Mouse (Mus musculus): ENCODE results near the gene Zbtb20. TPM values are rescaled to one million over a fixed set of nuclear protein-coding genes. Genes with fewer than 3 reads are reported as not detected.

The Zbtb20 gene
- polyA plus RNA-seq, 1 experiment = 9.6 TPM

- WGBS = 77% methylated on average over 9 of the region's 9 CpGs
- Histone ChIP-seq H3K36me3 (ENCODE audit: control insufficient read depth, insufficient read depth, low read length) (no peaks in the 10 kb centered on the region), H3K4me3 (ENCODE audit: low read depth, low read length) (no peak overlapping the region), H3K27ac (ENCODE audit: insufficient read depth, low read depth, low read length) (peak overlapping the region; percentile 38), H3K27me3 (ENCODE audit: control insufficient read depth, insufficient read depth, low read length) (no peaks in the 10 kb centered on the region; the same call in 1 of the 2 replicates), H3K4me1 (ENCODE audit: control insufficient read depth, insufficient read depth, insufficient read length, low read length) (peaks cover 2% of the 10 kb centered on the region; the same call in 1 of the 2 replicates)
- no peak for TF ChIP-seq POLR2A (IDR thresholded peaks at IDR 0.05; ENCODE audit: low read depth, low read length)
- TF ChIP-seq CTCF (IDR thresholded peaks at IDR 0.05; ENCODE audit: extremely low read depth, insufficient read length, insufficient replicate concordance, low read depth, low read length) = no peak
Measured at GRCm38 (mm10) chr16:43505314-43505950, 629.8 kb downstream of the Zbtb20 start.

GRCm38 (mm10) chr16:43506189-43506751, 630.6 kb downstream of the Zbtb20 start:
- peaks cover 2% of the 10 kb centered on the region; the same call in 1 of the 2 replicates for H3K4me1 ChIP-seq (ENCODE audit: control insufficient read depth, insufficient read depth, insufficient read length, low read length)
- peak overlapping the region; percentile 70 for H3K27ac ChIP-seq (ENCODE audit: insufficient read depth, low read depth, low read length)
- no peak overlapping the region; the same call in 1 of the 2 replicates for H3K4me3 ChIP-seq (ENCODE audit: low read depth, low read length)
- TF ChIP-seq POLR2A (IDR thresholded peaks at IDR 0.05; ENCODE audit: low read depth, low read length) (no peak), CTCF (IDR thresholded peaks at IDR 0.05; ENCODE audit: extremely low read depth, insufficient read length, insufficient replicate concordance, low read depth, low read length) (no peak)
- WGBS = 9% methylated on average over 9 of the region's 9 CpGs
- no peaks in the 10 kb centered on the region for H3K36me3 ChIP-seq (ENCODE audit: control insufficient read depth, insufficient read depth, low read length)
- no peaks in the 10 kb centered on the region; the same call in 1 of the 2 replicates for H3K27me3 ChIP-seq (ENCODE audit: control insufficient read depth, insufficient read depth, low read length)

DNA sequence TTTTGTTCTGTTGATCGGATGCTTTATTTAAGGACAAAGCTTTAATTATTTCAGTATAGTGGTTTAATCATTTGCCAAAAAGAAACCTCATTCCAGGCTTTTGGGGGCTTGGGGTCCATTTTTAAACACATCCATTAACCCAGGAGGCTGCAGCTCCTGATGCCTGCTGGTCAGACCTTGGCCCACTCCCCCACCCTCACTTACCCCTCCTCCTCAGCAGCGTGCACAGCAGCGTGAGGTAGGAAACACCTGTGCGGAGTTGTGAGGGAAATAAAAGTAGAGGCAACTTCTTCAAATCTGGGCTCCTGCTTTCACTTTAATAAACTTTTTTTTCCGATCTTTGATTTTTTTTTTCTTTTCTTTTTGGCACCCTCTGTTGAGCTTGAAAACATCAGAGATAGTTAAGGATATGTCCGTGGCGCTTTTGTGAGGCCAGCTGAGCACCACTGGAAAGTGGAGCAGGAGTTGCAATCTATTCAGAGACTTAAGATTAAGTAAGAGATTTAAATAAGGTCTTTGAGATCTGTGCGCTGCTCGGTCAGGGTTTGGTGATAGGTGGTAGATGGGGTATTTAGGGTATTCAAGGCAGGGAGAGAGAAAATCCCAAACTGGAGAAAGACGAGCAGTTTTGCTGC, 631.2 kb downstream of the Zbtb20 start:
- Histone ChIP-seq H3K4me3 (ENCODE audit: low read depth, low read length) (no peak overlapping the region), H3K27me3 (ENCODE audit: control insufficient read depth, insufficient read depth, low read length) (no peaks in the 10 kb centered on the region; the same call in 1 of the 2 replicates), H3K36me3 (ENCODE audit: control insufficient read depth, insufficient read depth, low read length) (no peaks in the 10 kb centered on the region), H3K27ac (ENCODE audit: insufficient read depth, low read depth, low read length) (no peak overlapping the region), H3K4me1 (ENCODE audit: control insufficient read depth, insufficient read depth, insufficient read length, low read length) (peaks cover 2% of the 10 kb centered on the region; the same call in 1 of the 2 replicates)
- TF ChIP-seq POLR2A (IDR thresholded peaks at IDR 0.05; ENCODE audit: low read depth, low read length) = no peak
- no peak for TF ChIP-seq CTCF (IDR thresholded peaks at IDR 0.05; ENCODE audit: extremely low read depth, insufficient read length, insufficient replicate concordance, low read depth, low read length)
- 35% methylated on average over 10 of the region's 10 CpGs for WGBS

GRCm38 (mm10) chr16:43508166-43508998, 632.7 kb downstream of the Zbtb20 start:
- no peaks in the 10 kb centered on the region; the same call in 1 of the 2 replicates for H3K27me3 ChIP-seq (ENCODE audit: control insufficient read depth, insufficient read depth, low read length)
- TF ChIP-seq POLR2A (IDR thresholded peaks at IDR 0.05; ENCODE audit: low read depth, low read length) (no peak), CTCF (IDR thresholded peaks at IDR 0.05; ENCODE audit: extremely low read depth, insufficient read length, insufficient replicate concordance, low read depth, low read length) (no peak)
- no peak overlapping the region for H3K4me3 ChIP-seq (ENCODE audit: low read depth, low read length)
- H3K36me3 ChIP-seq (ENCODE audit: control insufficient read depth, insufficient read depth, low read length) = no peaks in the 10 kb centered on the region
- WGBS = 90% methylated on average over 9 of the region's 9 CpGs
- peaks cover 2% of the 10 kb centered on the region; the same call in 1 of the 2 replicates for H3K4me1 ChIP-seq (ENCODE audit: control insufficient read depth, insufficient read depth, insufficient read length, low read length)
- no peak overlapping the region for H3K27ac ChIP-seq (ENCODE audit: insufficient read depth, low read depth, low read length)

GRCm38 (mm10) chr16:43510516-43510915, 634.8 kb downstream of the Zbtb20 start:
- Histone ChIP-seq H3K36me3 (ENCODE audit: control insufficient read depth, insufficient read depth, low read length) (no peaks in the 10 kb centered on the region), H3K4me3 (ENCODE audit: low read depth, low read length) (no peak overlapping the region), H3K27me3 (ENCODE audit: control insufficient read depth, insufficient read depth, low read length) (no peaks in the 10 kb centered on the region), H3K4me1 (ENCODE audit: control insufficient read depth, insufficient read depth, insufficient read length, low read length) (peaks cover 2% of the 10 kb centered on the region; the same call in 1 of the 2 replicates), H3K27ac (ENCODE audit: insufficient read depth, low read depth, low read length) (no peak overlapping the region)
- no peak for TF ChIP-seq CTCF (IDR thresholded peaks at IDR 0.05; ENCODE audit: extremely low read depth, insufficient read length, insufficient replicate concordance, low read depth, low read length)
- WGBS = 85% methylated on average over 5 of the region's 5 CpGs

- 89% methylated on average over 4 of the region's 4 CpGs for WGBS
- TF ChIP-seq POLR2A (IDR thresholded peaks at IDR 0.05; ENCODE audit: low read depth, low read length) = no peak
- TF ChIP-seq CTCF (IDR thresholded peaks at IDR 0.05; ENCODE audit: extremely low read depth, insufficient read length, insufficient replicate concordance, low read depth, low read length) = no peak
Measured at GRCm38 (mm10) chr16:43511531-43511930, 635.9 kb downstream of the Zbtb20 start.

More at GRCm38 (mm10) chr16:43511531-43511930, 635.9 kb downstream of the Zbtb20 start:
- no peak overlapping the region for H3K4me3 ChIP-seq (ENCODE audit: low read depth, low read length)
- no peaks in the 10 kb centered on the region for H3K36me3 ChIP-seq (ENCODE audit: control insufficient read depth, insufficient read depth, low read length)
- peaks cover 2% of the 10 kb centered on the region; the same call in 1 of the 2 replicates for H3K4me1 ChIP-seq (ENCODE audit: control insufficient read depth, insufficient read depth, insufficient read length, low read length)
- H3K27ac ChIP-seq (ENCODE audit: insufficient read depth, low read depth, low read length) = no peak overlapping the region
- H3K27me3 ChIP-seq (ENCODE audit: control insufficient read depth, insufficient read depth, low read length) = no peaks in the 10 kb centered on the region

Data from small intestine, adult 2 months (tissue).